Mouse (Mus musculus) heart, postnatal 14 days (tissue): Measurements from ENCODE around the gene 4930447F04Rik. TPM values are rescaled to one million over a fixed set of nuclear protein-coding genes. Genes with fewer than 3 reads are reported as not detected.

Experiments used
- DNase-seq, 2 experiments: peaks; one replicate each; pipeline ENCODE4 v3.0.0; 2021 to 2022
- intact Hi-C: fragments of 180-260 bp; cut with DNase I; formaldehyde crosslinking; loops from one replicate; pipeline ENCODE4 v1.15.1; 2025
- long read RNA-seq, 2 experiments: library from polyadenylated mRNA; stranded (forward); transcript quantifications; one replicate each; pipeline ENCODE4 v2.0.0; 2021
- total RNA-seq, 2 experiments: library from RNA; stranded (reverse); gene quantifications; 2 replicates each; pipeline ENCODE4 v1.2.3; 2021

The 4930447F04Rik gene
- not detected for total RNA-seq
- long read RNA-seq, experiment 1, result 0 reads
- long read RNA-seq, experiment 2, result 0 reads

GRCm38 (mm10) chrX:66304124-66304523 is at the start of gene 4930447F04Rik:
TSS of gene 4930447F04Rik (minus strand) at chrX:66304224.
- intact Hi-C loops, result no loop called here
- DNase-seq, result no peak
